Mouse (Mus musculus): ENCODE data around the gene Nexn. TPM values are rescaled to one million over a fixed set of nuclear protein-coding genes. Genes with fewer than 3 reads are reported as not detected.
"Not testable (repeated sequence)": the region's sequence is repeated elsewhere in the genome, so short reads cannot be mapped to it uniquely, and the experiment has no call there.

Gene Nexn
- polyA plus RNA-seq, 1 experiment from 2014 or later, result 3.9 TPM

GRCm38 (mm10) chr3:152272974-152273685 lies 7.0 kb upstream of the Nexn start:
- H3K27ac ChIP-seq (replicated peaks), result no peak overlapping the region
- peaks cover 6% of the 10 kb centered on the region for H3K27me3 ChIP-seq (replicated peaks; ENCODE audit: low read depth, poor library complexity, severe bottlenecking)
- peaks cover under 1% of the 10 kb centered on the region; the same call in 1 of the 2 replicates for H3K4me1 ChIP-seq
- no peak overlapping the region for H3K4me3 ChIP-seq
- peaks cover 15% of the 10 kb centered on the region for H3K36me3 ChIP-seq (replicated peaks)
- no peak for DNase-seq (ENCODE audit: low spot score)
- 88% methylated on average over 20 of the region's 20 CpGs for WGBS
- no peaks in the 10 kb centered on the region for H3K9me3 ChIP-seq

DNA sequence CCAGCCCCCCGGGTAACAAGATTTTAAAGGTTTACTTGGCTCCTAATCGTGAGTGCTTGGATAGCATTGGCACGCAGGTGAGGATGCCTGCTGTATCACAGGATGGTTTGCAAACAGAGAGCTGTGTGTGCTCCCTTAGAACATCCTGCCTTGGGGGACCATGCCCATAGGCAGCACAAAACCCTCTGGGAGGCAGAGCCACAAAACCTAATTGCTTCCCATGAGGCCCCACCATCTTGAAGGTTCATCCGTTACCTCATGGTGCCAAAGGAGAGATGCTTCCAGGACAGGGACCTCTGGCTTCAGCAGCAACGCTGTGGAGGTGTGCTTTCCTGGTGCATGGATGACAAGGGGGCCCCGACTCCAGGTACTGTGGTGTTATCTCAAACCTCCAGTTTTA lies 5.7 kb upstream of the Nexn start:
- Histone ChIP-seq H3K27ac (replicated peaks) (no peak overlapping the region), H3K4me1 (no peaks in the 10 kb centered on the region), H3K36me3 (replicated peaks) (peaks cover 15% of the 10 kb centered on the region), H3K4me3 (no peak overlapping the region), H3K27me3 (replicated peaks; ENCODE audit: low read depth, poor library complexity, severe bottlenecking) (peaks cover 19% of the 10 kb centered on the region), H3K9me3 (no peaks in the 10 kb centered on the region)
- 89% methylated on average over 6 of the region's 6 CpGs for WGBS
- no peak for DNase-seq (ENCODE audit: low spot score)

DNA sequence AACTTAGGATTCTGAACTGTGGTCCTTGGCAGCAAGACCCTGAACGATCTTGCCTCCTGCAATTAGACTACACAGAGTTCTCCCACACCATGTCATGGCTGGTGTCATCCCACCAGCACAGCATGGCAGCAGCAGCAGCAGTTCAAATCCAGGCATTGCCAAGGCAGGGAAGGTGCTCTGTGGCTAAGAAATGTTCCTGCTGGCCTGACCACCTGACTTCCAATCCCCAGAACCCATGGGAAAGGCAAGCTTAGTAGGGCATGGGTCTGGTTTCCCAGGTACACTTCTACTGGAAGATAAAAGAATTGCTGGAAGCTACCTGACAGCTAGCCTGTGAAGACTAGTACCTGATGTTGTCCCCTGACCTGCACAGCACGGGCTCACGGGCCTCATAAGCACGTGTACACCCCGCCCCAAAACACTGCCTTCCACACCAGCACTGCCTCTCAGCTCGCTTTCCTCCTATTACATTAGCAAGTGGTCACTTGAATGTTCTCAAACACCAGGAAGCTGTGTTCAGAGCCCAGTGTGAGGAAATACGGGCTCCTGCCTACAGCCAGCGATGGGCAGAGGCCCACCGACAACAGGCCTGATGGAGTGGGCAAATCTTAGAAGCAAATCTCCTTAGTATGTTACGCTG lies 5.0 kb upstream of the Nexn start:
- 90% methylated on average over 10 of the region's 10 CpGs for WGBS
- peaks cover 26% of the 10 kb centered on the region for H3K27me3 ChIP-seq (replicated peaks; ENCODE audit: low read depth, poor library complexity, severe bottlenecking)
- H3K27ac ChIP-seq (replicated peaks), result no peak overlapping the region
- H3K36me3 ChIP-seq (replicated peaks), result peaks cover 9% of the 10 kb centered on the region
- no peaks in the 10 kb centered on the region for H3K9me3 ChIP-seq
- no peak for DNase-seq (ENCODE audit: low spot score)
- no peak overlapping the region for H3K4me3 ChIP-seq
- peaks cover 6% of the 10 kb centered on the region for H3K4me1 ChIP-seq

DNA sequence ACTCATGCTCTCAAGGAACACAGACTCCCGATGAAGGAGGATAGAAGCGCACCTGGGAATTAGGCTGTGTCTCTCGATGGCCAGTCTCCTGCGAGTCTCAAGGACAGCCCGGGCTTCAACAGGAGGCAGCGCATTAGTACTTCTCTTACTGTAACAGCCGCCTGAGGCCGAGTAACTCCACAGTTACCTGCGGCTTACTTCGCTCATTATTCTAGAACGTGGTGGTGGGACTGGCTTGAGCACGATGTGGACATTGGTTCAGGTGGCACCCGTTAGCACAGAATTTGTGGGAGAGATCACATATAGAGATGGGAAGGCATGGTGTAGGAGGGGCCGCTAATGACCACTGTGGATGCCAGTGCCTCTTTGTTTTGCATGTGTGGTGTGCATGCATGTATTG lies 1.9 kb upstream of the Nexn start:
- peaks cover 21% of the 10 kb centered on the region for H3K4me1 ChIP-seq
- peaks cover 57% of the 10 kb centered on the region for H3K27me3 ChIP-seq (replicated peaks; ENCODE audit: low read depth, poor library complexity, severe bottlenecking)
- H3K9me3 ChIP-seq, result no peaks in the 10 kb centered on the region
- H3K27ac ChIP-seq (replicated peaks), result no peak overlapping the region
- H3K36me3 ChIP-seq (replicated peaks), result peaks cover 3% of the 10 kb centered on the region; the same call in 1 of the 2 replicates
- 91% methylated on average over 14 of the region's 14 CpGs for WGBS
- no peak overlapping the region for H3K4me3 ChIP-seq
- no peak for DNase-seq (ENCODE audit: low spot score)

- Histone ChIP-seq H3K4me3 (peak overlapping the region; percentile 72), H3K27me3 (replicated peaks; ENCODE audit: low read depth, poor library complexity, severe bottlenecking) (peaks cover 77% of the 10 kb centered on the region), H3K36me3 (replicated peaks) (no peaks in the 10 kb centered on the region), H3K4me1 (peaks cover 35% of the 10 kb centered on the region), H3K9me3 (no peaks in the 10 kb centered on the region), H3K27ac (replicated peaks) (peak overlapping the region; percentile 86)
- peak; percentile 85 for DNase-seq (ENCODE audit: low spot score)
- WGBS, result 1% methylated on average over 62 of the region's 63 CpGs
Measured at GRCm38 (mm10) chr3:152265351-152266035, 657 bp downstream of the Nexn start.

DNA sequence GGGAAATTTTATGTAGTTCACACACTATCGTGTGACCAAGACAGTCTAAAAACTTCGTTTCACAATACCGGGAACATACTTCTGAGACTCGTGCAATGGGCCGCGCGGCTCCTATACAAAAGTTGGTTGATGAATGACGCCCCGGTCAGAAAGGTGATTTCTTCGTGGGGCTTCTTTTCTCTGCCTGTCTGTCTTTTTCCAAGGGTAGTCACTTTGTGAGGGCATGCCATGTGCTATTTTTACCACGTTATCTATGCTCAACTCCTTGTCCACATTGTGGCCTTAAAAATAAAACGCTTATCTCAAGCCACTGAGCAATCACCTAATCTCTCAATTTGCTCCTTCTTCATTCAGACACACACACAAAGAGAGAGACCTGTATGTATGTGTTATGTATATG lies 1.3 kb downstream of the Nexn start:
- Histone ChIP-seq H3K4me1 (peaks cover 35% of the 10 kb centered on the region), H3K27me3 (replicated peaks; ENCODE audit: low read depth, poor library complexity, severe bottlenecking) (peaks cover 77% of the 10 kb centered on the region), H3K4me3 (peak overlapping the region; percentile 72), H3K9me3 (no peaks in the 10 kb centered on the region), H3K27ac (replicated peaks) (no peak overlapping the region), H3K36me3 (replicated peaks) (no peaks in the 10 kb centered on the region)
- WGBS, result 47% methylated on average over 12 of the region's 12 CpGs
- DNase-seq (ENCODE audit: low spot score), result no peak

GRCm38 (mm10) chr3:152264374-152264773 lies 1.8 kb downstream of the Nexn start:
- H3K4me3 ChIP-seq, result peak overlapping the region; percentile 72; the same call in 1 of the 2 replicates
- peaks cover 77% of the 10 kb centered on the region for H3K27me3 ChIP-seq (replicated peaks; ENCODE audit: low read depth, poor library complexity, severe bottlenecking)
- H3K27ac ChIP-seq (replicated peaks), result no peak overlapping the region
- H3K9me3 ChIP-seq, result no peaks in the 10 kb centered on the region
- H3K4me1 ChIP-seq, result peaks cover 35% of the 10 kb centered on the region
- 45% methylated on average over 10 of the region's 10 CpGs for WGBS
- DNase-seq (ENCODE audit: low spot score), result no peak
- no peaks in the 10 kb centered on the region for H3K36me3 ChIP-seq (replicated peaks)

- 0 out of 2 replicates have a peak overlapping the region, but pooled peaks have one; percentile 21 for H3K4me3 ChIP-seq
- H3K27ac ChIP-seq (replicated peaks), result peak overlapping the region; percentile 48; the same call in 1 of the 2 replicates
- no peaks in the 10 kb centered on the region for H3K36me3 ChIP-seq (replicated peaks)
- no peak for DNase-seq (ENCODE audit: low spot score)
- no peaks in the 10 kb centered on the region for H3K9me3 ChIP-seq
- 17% methylated on average over 8 of the region's 8 CpGs for WGBS
- peaks cover 35% of the 10 kb centered on the region for H3K4me1 ChIP-seq
- H3K27me3 ChIP-seq (replicated peaks; ENCODE audit: low read depth, poor library complexity, severe bottlenecking), result peaks cover 59% of the 10 kb centered on the region
Measured at GRCm38 (mm10) chr3:152261948-152262347, 4.2 kb downstream of the Nexn start.

- 66% methylated on average over 8 of the region's 8 CpGs for WGBS
- no peak overlapping the region for H3K27ac ChIP-seq (replicated peaks)
- H3K9me3 ChIP-seq, result no peaks in the 10 kb centered on the region
- H3K4me1 ChIP-seq, result peaks cover 32% of the 10 kb centered on the region
- no peaks in the 10 kb centered on the region for H3K36me3 ChIP-seq (replicated peaks)
- H3K27me3 ChIP-seq (replicated peaks; ENCODE audit: low read depth, poor library complexity, severe bottlenecking), result peaks cover 54% of the 10 kb centered on the region
- DNase-seq (ENCODE audit: low spot score), result no peak
- H3K4me3 ChIP-seq, result no peak overlapping the region
Measured at GRCm38 (mm10) chr3:152261436-152261835, 4.7 kb downstream of the Nexn start.

DNA sequence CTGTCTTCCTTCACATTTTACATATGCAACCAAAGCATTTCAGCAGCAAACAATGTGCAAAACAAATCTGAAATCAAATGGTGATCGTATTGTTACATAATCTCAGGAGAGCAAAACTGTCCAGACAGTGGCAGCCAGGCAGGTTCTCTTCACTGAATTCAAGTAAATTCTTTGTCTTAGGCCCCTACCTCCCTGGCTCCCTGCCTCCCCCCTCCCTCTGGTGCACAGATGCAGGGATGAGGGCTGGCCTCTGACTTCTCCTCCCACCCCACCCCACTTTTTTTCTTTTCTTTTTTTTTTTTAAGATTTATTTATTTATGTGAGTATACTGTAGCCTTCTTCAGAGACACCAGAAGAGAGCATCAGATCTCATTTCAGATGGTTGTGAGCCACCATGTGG lies 5.8 kb downstream of the Nexn start:
- no peak for DNase-seq (ENCODE audit: low spot score)
- Histone ChIP-seq H3K27ac (replicated peaks) (no peak overlapping the region), H3K4me1 (peaks cover 21% of the 10 kb centered on the region), H3K4me3 (no peak overlapping the region), H3K27me3 (replicated peaks; ENCODE audit: low read depth, poor library complexity, severe bottlenecking) (peaks cover 43% of the 10 kb centered on the region), H3K36me3 (replicated peaks) (no peaks in the 10 kb centered on the region), H3K9me3 (no peaks in the 10 kb centered on the region)
- 96% methylated on average over 1 of the region's 1 CpGs for WGBS

- not testable (repeated sequence) for H3K9me3 ChIP-seq; H3K4me3 ChIP-seq; H3K36me3 ChIP-seq (replicated peaks); H3K27ac ChIP-seq (replicated peaks)
- Histone ChIP-seq H3K27me3 (replicated peaks; ENCODE audit: low read depth, poor library complexity, severe bottlenecking) (peaks cover 34% of the 10 kb centered on the region), H3K4me1 (peaks cover 15% of the 10 kb centered on the region)
- 51% methylated on average over 8 of the region's 9 CpGs for WGBS
- DNase-seq (ENCODE audit: low spot score), result peak; percentile 82
Measured at GRCm38 (mm10) chr3:152259409-152259808, 6.7 kb downstream of the Nexn start.

DNA sequence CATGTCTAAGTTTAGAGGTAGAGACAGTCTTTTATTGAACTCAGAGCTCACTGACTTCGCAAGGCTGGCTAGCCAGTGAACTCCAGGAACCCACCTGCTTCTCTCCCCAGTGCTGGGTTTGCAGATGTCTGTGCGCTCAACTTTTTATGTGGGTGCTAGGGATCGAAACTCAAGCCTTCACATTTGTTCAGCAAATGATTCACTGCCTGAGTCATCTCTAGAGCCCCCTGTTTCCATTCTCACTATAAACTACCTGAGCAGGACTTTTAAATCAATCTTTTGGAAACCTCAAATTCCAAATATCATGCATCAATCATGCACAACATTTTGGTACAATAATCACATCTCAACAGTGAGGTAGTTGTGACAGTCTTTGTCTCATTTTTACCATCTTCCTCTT lies 8.6 kb downstream of the Nexn start:
- no peaks in the 10 kb centered on the region for H3K36me3 ChIP-seq (replicated peaks)
- 92% methylated on average over 3 of the region's 3 CpGs for whole genome bisulfite sequencing
- no peaks in the 10 kb centered on the region for H3K9me3 ChIP-seq
- peaks cover 15% of the 10 kb centered on the region for H3K27me3 ChIP-seq (replicated peaks; ENCODE audit: low read depth, poor library complexity, severe bottlenecking)
- H3K4me3 ChIP-seq, result no peak overlapping the region
- DNase-seq (ENCODE audit: low spot score), result no peak
- no peak overlapping the region for H3K27ac ChIP-seq (replicated peaks)
- peaks cover 12% of the 10 kb centered on the region for H3K4me1 ChIP-seq
